Mouse (Mus musculus) heart, postnatal 4 days (tissue): ENCODE results near the gene Gm49387. TPM values are rescaled to one million over a fixed set of nuclear protein-coding genes. Genes with fewer than 3 reads are reported as not detected.
A peak's percentile ranks its signal among the peaks of the same experiment; 100 is the strongest.
"Not testable (repeated sequence)": the region's sequence is repeated elsewhere in the genome, so short reads cannot be mapped to it uniquely, and the experiment has no call there.

Experiments used
- DNase-seq: peaks from one replicate; pipeline ENCODE4 v3.0.0; 2021
- total RNA-seq, 2 experiments: library from RNA; stranded (reverse); gene quantifications; 2 replicates each; pipeline ENCODE4 v1.2.3; 2021

Gene Gm49387
- total RNA-seq, 2 experiments from 2014 or later = 2.8 TPM; not detected in 1

GRCm38 (mm10) chr14:31630677-31631076 lies 10.0 kb downstream of the Gm49387 start:
- no peak for DNase-seq

- DNase-seq = no peak
Measured at GRCm38 (mm10) chr14:31622748-31623147, 17.9 kb downstream of the Gm49387 start.

GRCm38 (mm10) chr14:31620591-31621223 lies 20.0 kb downstream of the Gm49387 start:
- DNase-seq = no peak

- no peak for DNase-seq
Measured at GRCm38 (mm10) chr14:31617997-31618396, 22.7 kb downstream of the Gm49387 start.

GRCm38 (mm10) chr14:31617204-31617603 lies 23.5 kb downstream of the Gm49387 start:
- no peak for DNase-seq

- no peak for DNase-seq
Measured at GRCm38 (mm10) chr14:31613671-31614070, 27.0 kb downstream of the Gm49387 start.

GRCm38 (mm10) chr14:31611986-31612385 lies 28.7 kb downstream of the Gm49387 start:
- DNase-seq = no peak

- DNase-seq = peak; percentile 17
Measured at GRCm38 (mm10) chr14:31605514-31605913, 35.2 kb downstream of the Gm49387 start.

- peak; percentile 48 for DNase-seq
Measured at GRCm38 (mm10) chr14:31604916-31605315, 35.8 kb downstream of the Gm49387 start.

GRCm38 (mm10) chr14:31602616-31602979 lies 38.1 kb downstream of the Gm49387 start:
- DNase-seq = not testable (repeated sequence)

- no peak for DNase-seq
Measured at GRCm38 (mm10) chr14:31601908-31602615, 38.6 kb downstream of the Gm49387 start.

- DNase-seq = no peak
Measured at GRCm38 (mm10) chr14:31597446-31597845, 43.2 kb downstream of the Gm49387 start.

GRCm38 (mm10) chr14:31596408-31596807 lies 44.3 kb downstream of the Gm49387 start:
- DNase-seq = no peak

GRCm38 (mm10) chr14:31594693-31595092 lies 46.0 kb downstream of the Gm49387 start:
- DNase-seq = no peak

GRCm38 (mm10) chr14:31593036-31593435 lies 47.6 kb downstream of the Gm49387 start:
- DNase-seq = no peak

GRCm38 (mm10) chr14:31591243-31591642 lies 49.4 kb downstream of the Gm49387 start, which contains the start of gene Colq:
Gene Colq (minus strand): TSS chr14:31591343.
- no peak for DNase-seq

- no peak for DNase-seq
Measured at GRCm38 (mm10) chr14:31586451-31586850, 54.2 kb downstream of the Gm49387 start.

GRCm38 (mm10) chr14:31583082-31583481 lies 57.6 kb downstream of the Gm49387 start:
- DNase-seq = no peak

- peak; percentile 45 for DNase-seq
Measured at GRCm38 (mm10) chr14:31577966-31578735, 62.5 kb downstream of the Gm49387 start.

GRCm38 (mm10) chr14:31576846-31577697 lies 63.6 kb downstream of the Gm49387 start:
- DNase-seq = no peak

- DNase-seq = no peak
Measured at GRCm38 (mm10) chr14:31575866-31576265, 64.8 kb downstream of the Gm49387 start.
